Mouse (Mus musculus) bone marrow macrophage, adult 2 months (primary cell): Measurements from ENCODE around the gene Tssk2. TPM values are rescaled to one million over a fixed set of nuclear protein-coding genes. Genes with fewer than 3 reads are reported as not detected.
A peak's percentile ranks its signal among the peaks of the same experiment; 100 is the strongest.

Experiments
- H3K27ac ChIP-seq: 2 replicates; pipeline ENCODE4 v1.5.1; 2012; ENCODE audit warnings: low read depth, low read length; ENCODE audit not compliant: insufficient read depth
- H3K4me1 ChIP-seq: 2 replicates; pipeline ENCODE4 v1.6.1; 2012; ENCODE audit warnings: low read length; ENCODE audit not compliant: control insufficient read depth, insufficient read depth
- H3K4me3 ChIP-seq: 2 replicates; pipeline ENCODE4 v1.5.1; 2012; ENCODE audit warnings: mild to moderate bottlenecking, low read length, moderate library complexity; ENCODE audit not compliant: insufficient read depth
- CTCF ChIP-seq: IDR thresholded peaks from 2 replicates; pipeline ENCODE4 v1.5.1; 2012; ENCODE audit warnings: low read depth, mild to moderate bottlenecking, low read length, moderate library complexity
- POLR2A ChIP-seq: IDR thresholded peaks from 2 replicates; pipeline ENCODE4 v1.6.1; 2012; ENCODE audit warnings: mild to moderate bottlenecking, low read depth, low read length, borderline replicate concordance
- polyA plus RNA-seq: library from polyadenylated mRNA; stranded (reverse); fragments of >200 nt; gene quantifications from 2 replicates; pipeline ENCODE4 v1.2.4, GENCODE M21; 2012; ENCODE audit not compliant: missing spikeins, insufficient read depth, insufficient read length

The Tssk2 gene
- polyA plus RNA-seq, 1 experiment = not detected

DNA sequence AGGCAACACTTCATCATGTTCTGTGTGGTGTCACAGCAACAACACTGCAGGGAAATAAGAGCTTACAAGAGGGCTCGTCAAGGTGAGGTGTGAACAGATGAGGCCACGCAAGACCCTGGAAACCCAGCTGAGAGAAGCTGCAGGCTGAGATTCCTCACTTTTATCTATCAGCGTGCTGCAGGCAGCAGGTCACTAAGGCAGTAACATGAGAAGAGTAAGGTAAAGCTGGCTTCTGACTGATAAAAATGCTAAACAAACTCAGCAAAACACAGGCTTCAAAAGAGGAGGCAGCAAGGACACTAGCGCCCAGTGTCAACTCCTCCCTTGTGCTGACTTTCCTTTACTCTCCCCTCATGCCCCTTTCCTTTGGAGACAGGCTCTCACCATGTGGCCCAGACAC, 25.4 kb upstream of the Tssk2 start:
- Histone ChIP-seq H3K27ac (no peak overlapping the region), H3K4me3 (no peak overlapping the region), H3K4me1 (peaks cover 16% of the 10 kb centered on the region)
- TF ChIP-seq CTCF (no peak), POLR2A (no peak)

DNA sequence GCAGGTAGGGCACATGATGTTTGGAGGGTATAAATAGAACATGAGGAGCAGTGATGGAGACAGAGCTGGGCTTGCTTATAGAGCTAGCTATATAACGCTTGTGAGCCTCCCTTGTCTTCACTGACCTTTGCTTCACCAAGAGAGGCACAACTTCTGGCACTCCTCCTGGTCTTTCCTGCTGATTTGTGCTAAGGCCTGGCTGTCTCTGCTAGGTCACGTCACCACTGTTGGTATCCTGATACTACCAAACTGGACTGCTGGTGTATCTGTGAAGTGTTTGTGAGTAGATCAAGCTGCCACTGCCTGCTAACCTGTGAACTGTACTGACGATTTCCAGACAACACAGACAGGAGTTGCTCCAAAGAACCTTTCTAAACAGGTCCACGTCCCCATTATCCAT, 23.3 kb upstream of the Tssk2 start:
- H3K4me1 ChIP-seq = peaks cover 13% of the 10 kb centered on the region
- TF ChIP-seq POLR2A = no peak
- no peak for TF ChIP-seq CTCF
- no peak overlapping the region for H3K4me3 ChIP-seq
- H3K27ac ChIP-seq = no peak overlapping the region

DNA sequence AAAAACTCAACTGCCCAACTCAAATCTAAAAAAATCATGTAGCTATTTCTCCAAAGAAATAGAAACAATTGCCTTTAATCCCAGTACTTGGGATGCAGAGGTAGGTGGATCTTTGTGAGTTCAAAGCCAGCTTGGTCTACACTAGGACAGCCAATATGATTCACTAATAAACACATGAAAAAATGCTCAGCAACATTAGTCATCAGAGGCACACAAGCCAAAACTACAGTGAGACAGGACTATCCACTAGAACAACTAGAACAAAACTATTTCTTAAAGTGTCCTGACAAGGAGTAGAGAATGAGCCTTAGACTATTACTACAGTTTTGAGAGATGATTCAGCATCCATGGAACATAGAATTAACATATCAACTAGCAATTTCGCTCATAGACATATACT, 22.3 kb upstream of the Tssk2 start:
- TF ChIP-seq POLR2A (no peak), CTCF (no peak)
- H3K4me3 ChIP-seq = no peak overlapping the region
- H3K27ac ChIP-seq = no peak overlapping the region
- peaks cover 17% of the 10 kb centered on the region for H3K4me1 ChIP-seq

DNA sequence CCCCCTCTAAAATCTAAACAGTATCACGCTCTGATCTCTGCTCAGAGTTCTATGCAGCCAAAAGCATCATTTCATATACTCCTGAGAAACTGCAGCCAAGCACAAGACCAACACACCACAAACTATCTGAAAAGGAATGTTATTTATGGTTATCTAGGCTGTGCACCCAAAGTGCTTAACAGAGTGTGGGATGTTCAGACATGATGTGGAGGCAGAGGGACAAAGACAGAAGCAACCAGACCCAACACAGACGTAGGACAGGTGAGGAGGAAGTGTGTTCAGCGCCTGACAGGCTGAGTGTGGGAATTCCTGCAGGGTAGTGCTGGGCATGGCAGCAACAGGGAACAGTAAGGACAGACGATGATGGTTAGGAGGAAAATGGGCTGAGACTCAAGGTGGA, 18.9 kb upstream of the Tssk2 start:
- peaks cover 18% of the 10 kb centered on the region for H3K4me1 ChIP-seq
- H3K27ac ChIP-seq = no peak overlapping the region
- H3K4me3 ChIP-seq = no peak overlapping the region
- no peak for TF ChIP-seq POLR2A
- no peak for TF ChIP-seq CTCF

DNA sequence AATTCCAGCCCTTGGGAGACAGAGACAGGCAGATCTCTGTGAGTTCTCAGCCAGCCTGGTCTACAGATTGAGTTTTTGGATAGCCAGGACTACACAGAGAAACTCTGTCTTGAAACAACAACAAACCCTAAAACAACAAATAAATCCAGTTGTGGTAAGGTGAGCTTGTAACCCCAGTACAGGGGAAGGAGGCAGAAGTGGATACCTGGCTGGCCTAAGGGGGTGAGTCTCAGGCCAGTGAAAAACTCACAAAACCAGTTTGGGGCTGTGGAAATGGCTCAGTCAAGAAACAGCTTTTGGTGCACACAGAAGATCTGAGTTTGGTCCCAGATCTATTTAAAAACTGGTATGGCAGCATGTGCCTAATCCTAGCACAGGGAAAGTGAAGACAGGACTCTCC, 16.2 kb upstream of the Tssk2 start:
- TF ChIP-seq POLR2A (no peak), CTCF (no peak)
- H3K4me1 ChIP-seq = peaks cover 18% of the 10 kb centered on the region
- H3K4me3 ChIP-seq = no peak overlapping the region

DNA sequence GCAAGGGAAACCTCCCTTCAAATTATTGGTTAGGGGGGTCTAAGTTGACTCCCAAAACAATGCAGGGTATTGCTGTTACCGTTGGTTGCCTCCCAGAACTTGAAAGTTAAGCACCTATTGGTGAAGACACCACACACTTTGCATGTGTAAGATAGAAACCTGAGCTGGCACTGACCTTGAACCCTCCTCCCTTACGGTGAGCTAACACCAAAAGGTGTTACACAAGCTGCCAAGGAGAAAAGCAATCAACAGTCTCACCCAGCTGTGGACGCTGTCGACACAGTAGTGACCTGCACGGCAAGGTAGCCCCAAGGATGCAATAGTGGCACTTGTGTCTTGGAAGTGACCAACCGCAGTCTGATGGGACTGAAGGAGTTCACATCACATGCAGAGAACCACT, 14.3 kb upstream of the Tssk2 start:
- TF ChIP-seq POLR2A = no peak
- TF ChIP-seq CTCF = no peak
- Histone ChIP-seq H3K27ac (no peak overlapping the region), H3K4me3 (no peak overlapping the region), H3K4me1 (peaks cover 18% of the 10 kb centered on the region)

More for the DNA sequence above, 16.2 kb upstream of the Tssk2 start:
- no peak overlapping the region for H3K27ac ChIP-seq

DNA sequence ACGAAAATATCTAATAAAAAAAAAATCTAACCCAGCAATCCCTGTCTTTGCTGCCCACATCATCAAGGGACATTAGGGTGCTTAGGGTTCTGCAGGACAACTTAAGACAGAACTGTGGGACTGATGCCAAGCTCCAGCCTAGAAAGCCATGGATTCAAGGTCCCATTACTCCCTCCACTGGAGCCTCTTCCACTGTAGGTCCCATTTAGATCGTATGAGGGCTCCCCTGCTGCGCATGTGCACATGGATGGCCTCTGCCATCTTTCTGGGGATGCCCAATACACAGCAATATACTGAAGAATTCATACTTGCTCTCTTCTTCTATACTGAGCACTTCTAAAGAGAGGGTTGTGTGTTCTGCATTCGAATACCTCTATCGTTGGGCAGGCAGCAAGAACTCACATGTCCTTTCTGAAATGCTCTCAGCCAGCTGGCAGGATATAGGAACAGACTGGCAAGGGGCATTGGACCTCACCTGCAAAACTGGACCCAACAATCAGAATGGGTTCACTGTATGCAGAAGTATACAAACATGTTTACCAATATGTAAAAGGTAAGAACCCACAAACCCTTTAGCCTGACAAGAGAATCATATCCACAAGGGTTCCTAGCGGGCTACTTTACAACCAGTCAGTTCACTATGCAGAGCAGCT, 8.6 kb upstream of the Tssk2 start:
- peak overlapping the region; percentile 98; the same call in 1 of the 2 replicates for H3K4me3 ChIP-seq
- no peak overlapping the region for H3K27ac ChIP-seq
- H3K4me1 ChIP-seq = peaks cover 15% of the 10 kb centered on the region
- TF ChIP-seq CTCF (no peak), POLR2A (no peak)

DNA sequence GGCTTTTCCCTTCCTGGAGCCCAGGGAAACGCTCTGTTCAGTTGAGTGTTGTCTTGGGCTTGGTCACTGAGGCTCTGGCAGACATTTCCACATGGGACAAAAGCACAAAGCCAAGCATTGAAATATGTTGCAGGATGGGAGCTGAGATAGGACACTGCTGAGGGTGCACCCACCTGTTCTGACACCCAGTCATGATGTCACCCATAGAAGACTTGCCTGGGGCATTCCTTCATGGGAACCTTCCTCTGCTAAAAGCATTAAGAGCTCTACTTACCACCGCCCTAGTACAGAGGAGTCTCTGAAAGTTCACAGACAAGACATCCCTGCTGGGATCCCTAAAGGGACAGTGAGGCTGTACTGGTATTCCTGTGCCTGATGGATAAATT, 8.1 kb upstream of the Tssk2 start:
- Histone ChIP-seq H3K4me3 (peak overlapping the region; percentile 98), H3K4me1 (peaks cover 15% of the 10 kb centered on the region), H3K27ac (no peak overlapping the region)
- no peak for TF ChIP-seq POLR2A
- TF ChIP-seq CTCF = no peak

DNA sequence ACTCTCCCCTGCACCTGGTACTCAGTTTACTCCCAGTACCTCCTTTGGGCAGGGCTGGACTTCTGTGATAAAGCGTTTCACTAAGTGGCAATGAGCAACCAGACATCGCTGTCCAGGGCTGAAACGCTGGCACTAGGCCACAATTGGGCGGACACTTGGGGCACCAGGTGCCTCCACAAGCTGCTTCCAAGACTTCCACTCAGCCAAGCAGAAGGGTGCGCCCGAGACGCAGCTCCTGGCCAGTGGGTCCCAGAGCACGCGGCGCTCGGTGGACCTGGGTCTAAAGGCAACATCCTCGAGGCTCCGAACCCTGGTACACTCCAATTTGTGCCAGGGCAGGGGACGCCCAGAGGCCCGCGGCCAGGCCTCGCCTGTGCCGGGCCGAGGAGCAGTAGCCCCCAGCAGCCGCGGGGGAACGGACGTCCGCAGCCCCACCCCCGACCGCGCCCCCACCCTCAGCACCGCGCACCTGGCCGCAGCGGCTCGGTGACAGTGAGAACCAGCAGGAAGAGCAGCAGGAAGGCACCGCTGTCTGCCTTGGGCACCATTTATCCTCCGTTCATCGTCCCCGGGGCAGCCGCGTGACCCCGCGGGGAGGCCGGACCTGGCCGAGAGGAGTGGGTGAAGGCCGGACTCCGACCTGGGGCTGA, 7.4 kb upstream of the Tssk2 start:
- peak overlapping the region; percentile 56 for H3K27ac ChIP-seq
- TF ChIP-seq POLR2A (no peak), CTCF (no peak)
- peaks cover 15% of the 10 kb centered on the region for H3K4me1 ChIP-seq
- peak overlapping the region; percentile 98 for H3K4me3 ChIP-seq

DNA sequence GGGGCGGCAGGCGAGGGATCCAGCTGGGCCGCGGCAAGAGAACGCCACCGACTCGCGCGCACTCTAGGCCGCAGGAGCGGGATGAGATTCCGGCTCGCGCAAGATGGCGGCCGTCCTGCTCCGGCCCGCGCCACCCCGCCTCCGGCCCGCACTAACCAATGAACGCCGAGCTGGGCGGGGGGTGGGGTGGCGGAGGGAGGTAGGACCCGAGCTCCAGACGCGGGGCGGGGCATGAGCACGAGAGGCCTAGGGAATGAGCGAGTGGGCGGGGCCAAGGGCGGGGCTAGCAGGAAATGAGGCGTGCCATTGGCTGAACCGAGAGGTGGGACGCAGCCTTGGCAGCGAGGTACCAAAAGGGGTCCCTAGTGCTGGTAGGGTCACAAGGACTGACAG, 6.9 kb upstream of the Tssk2 start, which contains the start of gene Gm20518:
Gm20518 (minus strand) TSS at position 105 of the 393 bp plus-strand sequence.
- peaks cover 15% of the 10 kb centered on the region for H3K4me1 ChIP-seq
- H3K4me3 ChIP-seq = peak within 1 kb of the TSS; percentile 98
- no peak for TF ChIP-seq CTCF
- TF ChIP-seq POLR2A = no peak
- H3K27ac ChIP-seq = peak within 1 kb of the TSS; percentile 56
